Mouse (Mus musculus) olfactory bulb, adult 2 months (tissue): Measurements from ENCODE around the gene Gm20604.

Experiments
- CTCF ChIP-seq: fragments of 200-500 bp; IDR thresholded peaks from 2 replicates; pipeline ENCODE4 v1.5.1; 2012; ENCODE audit warnings: low read depth, mild to moderate bottlenecking, low read length, moderate library complexity; ENCODE audit not compliant: insufficient read depth
- POLR2A ChIP-seq: fragments of 200-500 bp; IDR thresholded peaks from 2 replicates; pipeline ENCODE4 v1.6.1; 2012; ENCODE audit warnings: mild to moderate bottlenecking, low read depth, low read length, moderate library complexity; ENCODE audit not compliant: insufficient read depth

DNA sequence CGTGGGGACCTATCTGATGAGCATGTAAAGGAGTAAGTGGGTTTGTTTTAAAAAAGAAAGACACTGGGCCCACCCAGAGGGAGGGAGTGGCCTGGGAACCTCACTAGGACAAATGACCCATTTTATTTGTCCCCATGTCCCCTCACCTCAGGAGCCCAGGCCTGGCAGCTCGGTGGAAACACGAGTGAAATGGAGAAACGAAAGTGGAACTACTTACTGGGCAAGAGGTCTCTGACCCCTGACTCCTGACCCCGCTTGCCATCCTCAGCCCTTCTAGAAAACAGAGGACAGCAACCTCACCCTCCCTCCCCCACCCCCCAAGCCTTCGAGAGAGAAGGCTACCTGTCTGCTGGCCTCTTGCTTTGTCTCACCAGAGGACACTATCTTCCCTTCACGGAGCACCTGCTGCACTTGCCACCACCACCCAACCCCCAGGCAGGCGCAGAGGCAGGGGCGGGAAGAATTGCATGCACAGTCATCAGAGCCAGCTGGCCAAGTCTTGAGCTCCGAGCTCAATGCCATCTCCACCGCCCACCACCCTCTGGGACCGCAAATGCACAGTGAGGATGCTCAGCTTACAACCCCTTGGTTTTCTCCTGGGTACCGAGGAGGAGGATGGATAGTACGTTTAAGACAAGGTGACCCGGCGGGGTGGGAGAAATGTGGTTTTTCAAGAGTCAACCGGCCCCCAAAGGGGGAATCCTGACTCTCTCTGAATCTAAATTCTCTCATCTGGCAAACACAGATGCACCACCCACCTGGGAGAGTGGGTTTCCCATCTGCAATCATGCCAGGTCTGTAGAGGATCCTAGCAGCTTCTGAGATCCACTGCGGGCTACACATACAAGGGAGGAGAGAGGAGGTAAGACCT is 62.9 kb downstream of the Gm20604 start:
- TF ChIP-seq CTCF (no peak), POLR2A (no peak)
